Mouse (Mus musculus): ENCODE measurements at regions not wholly inside any gene's neighbourhood (a gene's known extent, or its start where the extent isn't known, plus 50 kb on each side); places are given as distances from the start of the nearest gene placed in this dataset.
A peak's percentile ranks its signal among the peaks of the same experiment; 100 is the strongest.

DNA sequence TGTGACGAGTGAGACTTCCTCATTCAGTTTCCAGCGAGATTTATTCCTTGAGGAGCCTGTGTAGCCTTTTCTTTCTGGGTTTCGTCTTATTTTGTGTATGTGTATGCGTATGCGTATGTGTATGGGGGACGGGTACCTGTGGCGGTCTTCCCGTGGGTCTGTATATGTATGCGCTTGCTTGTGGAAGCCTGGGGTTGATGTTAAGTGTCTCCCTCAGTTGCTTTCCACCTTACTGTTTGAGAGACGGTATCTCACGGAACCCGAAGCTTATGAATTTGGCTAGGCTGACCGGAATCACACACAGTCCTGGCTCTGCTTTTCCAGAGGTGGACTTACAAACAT lies 87.1 kb downstream of the Ankrd50 start:
- ATAC-seq (replicated peaks; ENCODE audit: poor library complexity, severe bottlenecking) = no peak

DNA sequence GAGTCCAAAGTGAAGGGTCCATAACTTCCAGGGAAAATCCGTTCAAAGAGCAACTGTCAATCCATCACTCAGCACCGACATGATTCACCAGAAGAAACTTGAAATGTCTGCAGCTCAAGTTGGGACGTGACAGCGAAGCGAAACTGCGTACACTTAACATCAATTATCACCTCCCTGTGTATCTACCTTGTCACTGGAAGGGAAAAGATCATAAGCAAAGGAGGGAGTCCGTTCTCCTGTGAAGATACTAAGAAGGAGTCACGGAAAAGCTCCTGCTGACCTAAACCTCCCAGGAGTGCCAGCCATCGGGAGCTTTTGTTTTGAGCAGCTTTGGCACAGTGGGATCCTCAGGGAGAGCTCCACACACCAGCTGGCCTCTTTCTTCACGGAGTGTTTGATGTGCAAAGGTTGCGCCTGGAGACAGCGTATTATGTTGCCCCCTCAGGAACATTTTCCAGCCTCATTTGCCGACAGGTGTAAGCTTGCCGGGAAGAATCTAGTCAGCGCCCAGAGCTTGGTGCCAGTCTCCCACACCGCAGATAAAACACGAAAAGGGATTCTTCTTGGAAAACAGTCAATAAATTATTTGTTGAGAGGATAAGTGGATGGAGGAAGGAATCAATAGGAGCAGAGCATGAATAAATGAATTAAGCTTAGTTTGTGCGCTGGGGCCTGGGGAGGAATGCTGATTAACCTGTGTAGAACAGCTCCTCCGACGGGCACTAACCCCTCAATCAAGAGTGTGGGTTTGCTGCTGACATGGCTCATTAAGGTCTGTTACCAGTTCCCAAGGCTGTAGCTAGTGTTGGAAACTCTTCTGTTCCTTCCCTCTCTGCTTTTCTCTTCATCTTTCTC lies 87.7 kb downstream of the Ankrd50 start:
- no peak for ATAC-seq (replicated peaks; ENCODE audit: poor library complexity, severe bottlenecking)

DNA sequence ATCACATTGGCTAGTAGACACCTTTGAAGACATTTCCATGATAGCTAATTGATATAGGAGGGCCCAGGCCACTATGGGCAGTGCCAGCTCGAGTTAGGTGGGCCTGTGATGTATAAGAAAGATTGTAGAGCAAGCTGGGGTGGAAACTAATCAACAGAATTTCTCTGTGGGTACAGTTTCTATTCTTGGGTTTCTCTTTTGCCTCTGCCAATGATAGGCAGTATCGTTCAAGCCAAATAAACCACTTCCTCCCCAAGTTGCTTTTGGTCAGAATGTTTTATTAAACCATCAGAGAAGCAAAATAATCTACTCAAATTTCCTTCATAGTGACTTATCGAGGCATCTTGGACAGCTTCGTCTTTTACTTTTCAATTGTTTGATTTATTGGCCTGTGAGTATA lies 90.3 kb downstream of the Ankrd50 start:
- no peak for ATAC-seq (replicated peaks; ENCODE audit: poor library complexity, severe bottlenecking)

DNA sequence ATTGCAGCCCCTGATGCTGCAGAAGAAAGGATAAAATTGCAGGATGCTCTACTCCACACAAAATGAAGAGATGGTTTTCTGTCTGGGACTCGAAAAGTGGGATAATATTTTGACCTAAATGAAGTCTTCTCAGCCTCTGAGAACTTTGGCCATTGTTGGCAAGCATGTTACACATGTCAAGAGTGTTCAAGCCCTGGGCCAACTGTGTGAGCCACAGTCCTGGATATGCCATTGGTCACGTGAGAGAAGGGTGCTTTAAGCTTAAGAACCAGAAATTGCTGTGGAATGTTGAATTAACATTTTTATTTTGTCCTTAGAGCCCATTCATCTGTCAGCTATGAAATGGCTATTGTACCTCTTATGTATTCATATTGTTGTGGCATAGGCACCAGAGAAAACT lies 95.0 kb downstream of the Ankrd50 start:
- ATAC-seq (replicated peaks; ENCODE audit: poor library complexity, severe bottlenecking) = no peak

DNA sequence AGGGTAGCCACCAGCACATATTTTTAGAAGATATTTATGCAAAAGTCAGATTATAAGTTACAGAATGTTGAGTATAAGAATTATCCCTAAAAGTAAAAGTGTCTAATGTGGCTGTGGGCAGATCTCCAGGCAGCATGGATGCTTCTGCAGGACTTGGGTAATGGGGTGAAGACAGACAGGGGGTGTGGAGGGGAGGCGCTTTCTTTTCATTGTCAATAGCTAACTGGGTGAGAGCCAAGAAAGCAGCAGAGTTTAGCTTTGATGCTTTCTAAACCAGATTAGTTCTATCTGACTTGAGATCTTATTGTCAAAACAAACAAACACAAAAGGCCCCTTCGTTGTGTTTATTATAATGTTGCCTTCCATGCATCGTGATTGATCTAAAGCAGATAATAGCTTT lies 95.7 kb downstream of the Ankrd50 start:
- ATAC-seq (replicated peaks; ENCODE audit: poor library complexity, severe bottlenecking) = no peak

DNA sequence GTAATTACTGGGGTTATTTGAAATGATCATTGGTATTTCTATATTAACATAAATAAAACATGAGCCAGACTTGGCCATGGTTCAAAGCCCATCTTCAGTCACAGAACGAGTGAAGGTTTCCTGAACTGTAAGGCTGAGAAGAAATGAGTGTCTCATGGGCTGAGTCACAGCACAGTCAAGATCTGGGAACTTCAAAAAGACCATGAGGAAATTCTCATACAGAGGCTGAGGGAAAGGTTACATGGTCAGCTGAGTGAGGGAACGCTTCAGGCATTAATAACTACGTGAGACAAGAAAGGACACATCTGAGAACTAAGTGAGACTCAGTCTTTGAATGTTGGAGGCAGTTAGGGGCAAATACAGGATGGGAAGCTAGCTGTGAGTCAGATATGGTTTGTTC lies 101.9 kb downstream of the Ankrd50 start:
- ATAC-seq (replicated peaks; ENCODE audit: poor library complexity, severe bottlenecking) = no peak

DNA sequence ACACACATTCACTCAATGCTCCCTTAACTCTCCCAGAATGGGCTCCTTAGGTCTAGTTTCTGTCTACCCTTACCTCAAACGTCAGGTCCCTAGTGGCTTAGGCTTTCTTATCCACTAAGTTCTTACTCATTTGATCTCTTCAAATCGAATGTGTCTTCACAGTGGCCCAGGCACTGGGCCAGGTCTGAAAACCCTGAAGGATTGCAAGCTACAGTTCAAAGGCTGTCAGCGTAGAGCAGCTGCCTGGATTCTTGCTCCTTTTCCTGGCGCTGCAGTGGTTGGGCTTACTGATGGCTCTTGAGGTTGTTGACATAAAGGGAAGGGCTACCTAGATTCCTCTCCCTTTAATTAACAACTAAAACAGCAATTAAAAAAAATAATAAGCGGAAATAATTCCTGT lies 103.0 kb downstream of the Ankrd50 start:
- no peak for ATAC-seq (replicated peaks; ENCODE audit: poor library complexity, severe bottlenecking)

DNA sequence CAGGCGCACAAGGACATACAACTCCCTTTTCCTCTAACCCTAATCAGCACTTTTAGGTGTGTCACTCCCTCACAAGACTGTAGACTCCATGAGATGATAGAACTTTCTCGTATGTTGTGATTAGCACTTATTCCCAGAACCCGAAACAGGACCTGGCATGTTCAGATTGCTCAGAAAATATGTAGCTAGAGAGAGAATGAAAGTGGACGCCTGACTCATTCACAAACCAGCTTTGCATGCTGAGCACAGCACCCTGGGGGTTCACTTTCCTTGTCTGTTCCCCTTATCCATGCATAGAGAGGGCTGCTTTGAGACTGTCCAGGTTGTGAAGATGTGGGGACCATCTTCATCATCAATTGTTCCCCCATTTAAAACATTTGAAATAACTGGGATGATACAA lies 111.0 kb downstream of the Ankrd50 start:
- no peak for ATAC-seq (replicated peaks; ENCODE audit: poor library complexity, severe bottlenecking)

DNA sequence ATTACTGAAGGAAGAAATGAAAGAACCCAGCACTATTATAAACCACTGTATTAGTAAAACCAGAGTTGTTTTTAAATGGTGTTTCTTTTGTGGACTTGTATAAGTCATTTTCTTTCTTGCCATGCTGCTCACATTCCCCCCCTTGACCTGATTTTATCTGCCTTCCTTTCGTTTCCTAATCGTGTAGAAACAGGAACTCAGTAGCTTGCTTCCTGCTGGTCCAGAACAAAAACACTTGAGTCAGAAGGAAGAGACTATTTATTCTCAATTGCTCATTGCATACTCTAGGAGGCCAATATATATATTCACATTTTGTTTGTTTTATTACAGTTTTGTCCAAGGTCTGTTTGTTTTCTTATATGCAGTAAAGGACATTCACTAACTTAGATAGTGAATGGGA lies 112.9 kb downstream of the Ankrd50 start:
- no peak; the same call in 1 of the 2 replicates for ATAC-seq (replicated peaks; ENCODE audit: poor library complexity, severe bottlenecking)

DNA sequence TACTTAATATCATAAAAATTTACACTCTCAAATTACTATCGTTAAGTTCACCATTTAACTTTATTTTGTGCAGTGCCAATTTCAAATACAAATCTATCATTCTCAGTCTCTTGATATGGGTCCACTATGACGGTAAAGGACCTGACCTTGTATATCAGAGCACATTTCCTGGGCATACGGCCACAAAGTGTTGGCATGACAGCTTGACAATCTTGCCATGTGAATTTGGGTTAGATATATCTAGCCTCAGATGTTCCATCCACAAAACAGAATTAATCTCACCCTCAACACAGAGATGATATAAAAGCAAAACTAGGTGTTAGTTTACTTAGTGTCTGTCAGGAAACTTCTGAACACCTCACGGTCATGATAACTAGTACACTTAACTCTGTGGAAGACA lies 120.8 kb downstream of the Ankrd50 start:
- no peak for ATAC-seq (replicated peaks; ENCODE audit: poor library complexity, severe bottlenecking)

DNA sequence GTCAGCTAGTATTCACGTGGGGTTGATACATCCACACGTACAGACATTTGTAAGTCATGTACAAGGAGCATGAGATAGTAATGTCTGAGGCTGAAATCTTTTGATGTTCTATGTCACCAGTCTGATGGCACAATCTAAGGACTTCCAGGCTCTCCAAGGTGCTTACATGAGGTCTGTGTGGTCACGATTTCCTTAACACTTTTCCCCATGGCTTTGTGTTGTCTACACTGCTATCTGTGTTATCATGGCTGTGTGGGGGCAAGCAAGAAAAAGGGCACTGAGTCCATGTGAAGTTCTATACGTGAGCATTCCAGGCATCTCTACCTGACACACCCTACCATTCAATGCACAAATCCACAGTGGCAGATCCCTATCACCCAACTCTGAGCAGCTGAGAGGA lies 123.2 kb downstream of the Ankrd50 start:
- no peak for ATAC-seq (replicated peaks; ENCODE audit: poor library complexity, severe bottlenecking)

DNA sequence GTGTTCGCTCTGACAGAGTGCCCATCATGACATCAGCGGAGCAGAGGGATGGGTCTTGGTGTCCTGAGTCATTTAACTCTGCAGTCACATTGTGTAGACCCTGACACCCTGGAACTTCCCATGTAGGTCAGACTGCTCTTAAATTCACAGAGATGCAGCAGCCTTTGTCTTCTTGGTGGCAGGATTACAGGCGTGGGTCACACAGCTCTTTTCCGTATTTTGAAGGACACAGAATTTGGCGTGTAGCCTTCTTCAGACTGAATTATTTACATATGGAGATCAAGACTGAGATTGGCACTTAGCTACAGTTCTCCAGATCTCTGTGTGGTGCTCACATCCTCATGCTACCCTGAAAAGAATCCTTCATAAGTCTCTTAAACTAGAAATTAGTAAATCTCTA lies 123.7 kb downstream of the Ankrd50 start:
- ATAC-seq (replicated peaks; ENCODE audit: poor library complexity, severe bottlenecking) = no peak

DNA sequence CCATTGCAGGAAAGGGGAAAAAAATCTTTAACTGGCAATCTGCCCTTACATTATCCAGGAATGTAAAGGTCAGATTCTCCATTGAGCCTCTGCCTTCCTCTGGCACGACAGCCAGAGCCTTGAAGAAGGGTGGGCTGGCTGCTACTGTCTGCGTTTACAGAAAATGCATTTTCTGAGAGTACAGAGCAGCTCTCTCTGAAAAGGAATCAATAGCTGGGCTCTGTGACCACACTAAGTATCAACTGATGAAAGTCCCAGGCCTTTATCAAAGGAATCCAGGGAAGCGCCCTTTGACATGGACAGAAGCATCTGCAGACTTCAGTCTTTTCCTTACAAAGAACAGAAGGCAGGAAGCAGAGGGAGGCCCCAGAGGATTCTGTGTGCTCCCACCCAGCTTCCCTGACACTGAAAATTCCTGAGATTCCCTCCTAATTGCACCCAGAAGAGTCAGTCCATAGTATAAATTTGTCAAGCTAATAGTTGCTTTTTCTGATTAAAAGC lies 124.2 kb downstream of the Ankrd50 start:
- ATAC-seq (replicated peaks; ENCODE audit: poor library complexity, severe bottlenecking) = no peak

DNA sequence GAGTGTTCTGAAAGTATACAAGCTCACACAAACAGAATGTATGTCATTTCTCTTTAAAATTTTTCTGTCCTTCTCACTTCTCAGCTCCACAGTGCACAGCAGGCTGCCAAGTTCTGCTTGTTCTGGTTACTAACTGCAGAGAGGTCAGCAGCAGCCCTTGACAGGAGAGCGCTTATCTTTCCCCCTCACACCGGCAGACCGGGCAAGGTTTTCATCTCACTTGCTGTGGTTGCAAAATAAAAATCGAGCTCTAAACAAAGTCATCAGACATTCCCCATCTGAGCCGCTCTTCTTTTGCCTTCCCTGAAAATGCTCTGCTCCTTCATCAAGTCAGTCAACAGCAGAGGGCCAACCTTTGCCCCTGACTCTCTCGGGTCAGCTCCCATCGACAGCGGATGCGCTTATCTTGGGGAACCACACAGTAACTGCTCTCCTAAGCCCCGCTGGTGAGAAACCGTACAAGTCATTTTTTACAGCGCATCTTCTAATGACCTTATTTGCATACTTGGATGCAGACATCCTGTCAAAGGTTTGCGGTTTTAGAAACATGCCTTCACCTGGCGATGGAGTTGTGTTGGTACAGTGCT lies 126.6 kb downstream of the Ankrd50 start:
- no peak for ATAC-seq (replicated peaks; ENCODE audit: poor library complexity, severe bottlenecking)

DNA sequence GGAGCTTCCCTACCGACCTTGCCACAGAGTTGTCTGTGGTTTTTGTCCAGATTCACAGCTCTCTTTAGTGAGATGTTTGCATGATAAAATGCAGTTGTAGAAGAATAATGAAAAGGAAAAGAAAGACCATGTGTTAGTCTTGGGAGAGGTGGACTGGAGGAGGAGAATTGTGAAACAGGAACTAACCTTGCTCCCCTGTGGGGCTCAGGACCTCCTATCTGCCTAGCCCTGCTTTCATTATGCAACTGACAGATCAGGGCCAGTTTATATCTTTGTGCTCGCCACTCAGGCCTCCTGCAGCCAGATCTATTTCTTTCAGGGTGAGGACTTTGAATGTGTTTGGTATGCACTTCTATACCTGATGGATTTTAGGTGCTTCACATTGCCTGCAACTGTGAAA lies 140.4 kb downstream of the Ankrd50 start:
- peak; percentile 75 for ATAC-seq (replicated peaks; ENCODE audit: poor library complexity, severe bottlenecking)

DNA sequence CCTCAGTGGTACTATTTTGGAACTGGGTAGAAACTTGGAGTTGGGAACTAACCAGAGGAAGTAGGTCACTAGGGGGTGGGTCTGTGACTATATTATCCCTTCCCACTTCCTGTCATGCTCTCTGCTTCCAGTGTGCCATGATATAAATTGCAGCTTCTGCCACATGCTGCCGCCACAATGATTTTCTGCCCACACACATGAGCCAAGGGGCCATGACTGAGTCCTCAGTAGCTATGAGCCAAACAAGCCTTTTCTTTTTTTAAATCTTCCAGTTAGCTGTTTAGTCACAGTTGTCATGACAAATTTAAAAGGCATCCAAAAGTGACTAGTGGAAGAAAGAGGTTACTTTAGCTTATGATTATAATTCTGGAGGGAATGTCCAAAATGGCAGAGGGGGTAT lies 143.0 kb downstream of the Ankrd50 start:
- ATAC-seq (replicated peaks; ENCODE audit: poor library complexity, severe bottlenecking) = no peak

DNA sequence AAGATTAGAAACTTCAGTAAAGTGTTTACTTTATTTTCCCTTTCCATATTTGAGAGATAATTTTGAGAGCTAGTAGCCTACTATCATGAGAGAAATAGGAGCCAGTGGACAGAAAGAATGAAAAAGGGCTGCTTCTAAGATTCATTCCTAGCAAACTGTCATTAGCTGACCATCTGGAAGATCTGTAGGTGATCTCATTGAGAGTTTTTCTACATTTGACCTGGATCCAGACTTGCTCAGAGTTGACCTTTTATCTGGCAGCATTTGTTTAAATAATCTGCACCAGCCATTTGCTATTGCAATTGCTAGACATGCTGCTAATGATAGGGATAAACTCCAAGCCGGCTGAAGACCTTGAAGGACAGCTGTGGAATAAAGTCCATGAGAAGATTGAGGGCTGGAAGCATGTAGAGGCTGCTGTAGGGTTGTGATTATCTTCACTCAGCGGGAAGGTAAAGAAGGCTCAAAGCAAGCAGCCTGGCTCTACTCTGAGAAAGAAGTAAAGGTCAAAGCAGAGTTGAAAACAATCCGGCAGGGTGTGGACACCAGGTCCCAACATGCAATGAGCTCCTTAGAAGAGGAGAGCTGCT lies 151.2 kb downstream of the Ankrd50 start:
- ATAC-seq (replicated peaks; ENCODE audit: poor library complexity, severe bottlenecking) = no peak

DNA sequence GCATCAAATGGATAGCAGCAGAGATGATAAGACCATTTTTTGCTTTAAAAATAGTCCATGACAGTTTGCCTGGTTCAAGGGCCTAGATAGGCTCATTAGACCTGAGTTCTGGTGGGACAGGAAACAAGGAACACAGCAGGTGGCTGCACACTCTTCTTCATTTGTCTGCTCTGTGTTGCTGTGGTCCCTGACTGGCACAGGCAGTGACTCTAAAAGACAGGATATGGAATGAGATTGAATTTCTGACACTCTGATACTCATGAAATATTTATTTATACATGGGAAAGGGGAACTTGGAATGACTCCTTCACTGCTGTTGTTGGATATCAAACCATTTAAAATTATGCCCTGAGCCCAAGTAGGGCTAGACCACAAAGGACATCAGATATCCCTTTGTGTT lies 153.5 kb downstream of the Ankrd50 start:
- no peak for ATAC-seq (replicated peaks; ENCODE audit: poor library complexity, severe bottlenecking)

DNA sequence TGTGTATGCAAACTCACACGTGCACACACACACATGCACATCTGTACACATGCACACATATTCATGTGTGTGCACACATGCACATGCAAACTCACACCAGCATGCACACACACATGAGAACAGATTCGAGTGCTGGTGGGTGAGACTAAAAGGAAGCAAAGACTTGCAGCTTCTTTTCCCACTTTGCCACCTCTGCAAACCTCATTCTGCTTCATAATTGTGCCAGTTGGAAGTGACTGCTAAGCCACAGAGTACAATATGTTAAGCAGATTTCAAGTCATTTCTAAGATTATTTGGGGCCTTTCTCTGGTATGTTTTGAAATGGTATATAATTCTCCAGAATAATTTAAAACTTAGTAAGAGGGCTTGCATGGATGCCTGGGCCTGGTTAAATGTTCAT lies 157.4 kb downstream of the Ankrd50 start:
- no peak for ATAC-seq (replicated peaks; ENCODE audit: poor library complexity, severe bottlenecking)

DNA sequence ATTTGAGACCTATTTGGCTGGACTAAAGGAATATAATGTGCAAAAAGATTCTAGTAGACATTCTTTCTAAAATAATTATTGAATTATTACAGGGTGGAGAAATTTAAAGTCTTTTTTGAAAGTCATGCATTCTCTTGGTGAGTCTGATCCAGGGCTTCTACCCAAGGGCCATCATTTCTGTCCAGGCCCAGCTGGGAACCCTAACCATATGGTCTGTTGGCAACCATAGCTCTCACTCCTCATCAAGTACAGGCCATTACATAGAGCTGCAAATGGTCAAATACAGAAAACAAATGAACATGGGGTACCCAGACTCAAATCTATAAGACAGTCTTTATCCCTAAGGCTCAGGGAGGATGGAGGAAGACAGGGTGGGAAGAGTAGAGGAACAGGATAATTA lies 158.4 kb downstream of the Ankrd50 start:
- no peak for ATAC-seq (replicated peaks; ENCODE audit: poor library complexity, severe bottlenecking)

DNA sequence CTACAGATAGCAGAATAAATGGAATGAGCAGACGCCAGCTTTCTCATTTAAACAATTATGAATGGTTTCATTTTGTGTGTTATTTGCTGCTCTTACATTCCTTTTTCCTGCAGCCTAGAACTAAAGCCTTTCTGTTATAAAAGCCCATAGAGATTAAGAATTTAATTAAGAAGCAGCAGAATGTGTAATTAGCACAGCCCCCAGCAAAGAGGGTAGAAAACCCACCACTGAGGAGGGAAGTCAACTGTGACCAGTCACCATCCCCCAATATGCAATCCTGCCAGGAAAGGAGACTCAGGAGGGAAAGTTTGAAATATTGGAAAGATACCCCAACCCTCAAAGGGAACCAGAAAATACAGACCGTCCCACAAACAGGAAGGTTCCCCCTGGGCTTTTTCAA lies 160.0 kb downstream of the Ankrd50 start:
- ATAC-seq (replicated peaks; ENCODE audit: poor library complexity, severe bottlenecking) = no peak

DNA sequence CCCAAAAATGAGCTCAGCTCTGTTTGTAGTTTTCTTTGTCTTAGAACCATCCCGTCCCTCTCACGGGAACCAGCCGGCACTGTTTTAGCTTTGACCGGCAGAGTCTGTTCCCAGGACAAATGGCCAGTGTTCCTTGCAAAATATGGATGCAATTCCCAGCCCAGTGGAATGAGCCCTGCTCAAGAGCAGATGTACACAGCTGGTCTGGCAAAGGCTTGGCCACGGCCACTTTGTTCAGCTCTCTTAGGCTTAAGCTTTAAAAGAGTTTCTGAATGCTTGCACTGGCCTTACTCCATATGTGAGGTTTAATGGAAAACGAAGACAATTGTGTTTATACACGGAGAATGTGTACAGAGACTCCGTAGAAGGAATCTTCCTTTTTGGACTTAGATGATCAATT lies 162.2 kb downstream of the Ankrd50 start:
- no peak for ATAC-seq (replicated peaks; ENCODE audit: poor library complexity, severe bottlenecking)
